Mouse (Mus musculus) gastrocnemius, adult 8-10 months (tissue): ENCODE measurements around the gene Pced1b. TPM values are rescaled to one million over a fixed set of nuclear protein-coding genes. Genes with fewer than 3 reads are reported as not detected.
"Not testable (repeated sequence)": the region's sequence is repeated elsewhere in the genome, so short reads cannot be mapped to it uniquely, and the experiment has no call there.

Source experiments
- DNase-seq, 2 experiments: peaks; one replicate each; pipeline ENCODE4 v3.0.0; 2022; ENCODE audit warnings: low spot score in 2 of 2
- total RNA-seq, 4 experiments: library from RNA; stranded (reverse); gene quantifications; 2 replicates each; pipeline ENCODE4 v1.2.4; 2022

Pced1b gene
- total RNA-seq, 4 experiments from 2014 or later, result 0.51 to 1.6 (median 0.81) TPM

DNA sequence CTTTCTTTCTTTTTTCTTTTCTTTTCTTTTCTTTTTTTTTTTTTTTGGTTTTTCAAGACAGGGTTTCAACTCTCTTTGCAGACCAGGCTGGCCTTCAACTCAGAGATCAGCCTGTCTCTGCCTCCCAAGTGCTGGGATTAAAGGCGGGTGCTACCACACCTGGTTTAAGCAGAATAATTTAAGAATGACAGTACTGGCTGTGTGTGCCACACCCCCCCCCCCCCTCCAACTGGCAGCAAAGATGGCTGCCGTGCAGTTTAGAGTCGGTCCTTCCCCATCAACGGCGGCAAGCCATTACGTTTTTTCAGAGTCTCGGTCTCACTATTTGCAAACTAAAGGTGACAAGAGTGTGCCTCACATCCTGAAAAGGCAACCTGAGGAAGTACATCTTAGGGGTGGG, 124.0 kb downstream of the Pced1b start:
- DNase-seq, result no peak

DNA sequence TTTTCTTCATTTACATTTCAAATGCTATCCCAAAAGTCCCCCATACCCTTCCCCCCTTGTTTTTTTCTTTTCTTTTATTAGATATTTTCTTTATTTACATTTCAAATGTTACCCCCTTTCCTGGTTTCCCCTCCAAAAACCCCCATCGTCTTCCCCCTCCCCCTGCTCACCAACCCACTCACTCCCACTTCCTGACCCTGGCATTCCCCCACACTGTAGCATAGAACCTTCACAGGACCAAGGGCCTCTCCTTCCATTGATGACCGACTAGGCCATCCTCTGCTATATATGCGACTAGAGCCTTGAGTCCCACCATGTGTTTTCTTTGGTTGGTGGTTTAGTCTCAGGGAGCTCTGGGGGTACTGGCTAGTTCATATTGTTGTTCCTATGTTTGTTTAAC, 125.1 kb downstream of the Pced1b start:
- DNase-seq, result not testable (repeated sequence)

DNA sequence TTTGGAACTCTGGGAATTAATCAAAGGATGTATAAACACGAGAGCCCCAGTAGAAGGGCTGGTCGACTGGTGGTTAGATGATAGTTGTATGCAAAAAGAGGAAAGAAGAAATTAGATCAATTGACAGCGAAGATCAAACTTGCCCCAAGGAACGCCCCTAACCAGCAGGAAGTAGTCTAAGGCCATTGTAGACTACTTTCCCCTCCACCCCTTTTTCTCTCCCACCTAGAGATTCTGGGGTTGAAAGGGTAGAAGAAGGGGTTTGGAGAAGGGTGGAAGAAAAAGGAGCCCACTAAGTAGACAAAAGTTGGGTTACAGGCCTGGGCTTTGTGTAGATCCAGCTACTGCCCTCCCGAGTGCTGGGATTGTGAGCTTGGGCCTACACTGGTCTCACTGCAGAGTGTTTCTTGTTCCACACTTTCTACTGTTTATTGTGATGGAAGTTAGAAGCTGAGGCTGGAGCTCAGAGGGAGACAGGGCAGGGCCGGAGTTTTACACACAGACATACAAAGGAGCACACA, 125.8 kb downstream of the Pced1b start:
- DNase-seq, result no peak

DNA sequence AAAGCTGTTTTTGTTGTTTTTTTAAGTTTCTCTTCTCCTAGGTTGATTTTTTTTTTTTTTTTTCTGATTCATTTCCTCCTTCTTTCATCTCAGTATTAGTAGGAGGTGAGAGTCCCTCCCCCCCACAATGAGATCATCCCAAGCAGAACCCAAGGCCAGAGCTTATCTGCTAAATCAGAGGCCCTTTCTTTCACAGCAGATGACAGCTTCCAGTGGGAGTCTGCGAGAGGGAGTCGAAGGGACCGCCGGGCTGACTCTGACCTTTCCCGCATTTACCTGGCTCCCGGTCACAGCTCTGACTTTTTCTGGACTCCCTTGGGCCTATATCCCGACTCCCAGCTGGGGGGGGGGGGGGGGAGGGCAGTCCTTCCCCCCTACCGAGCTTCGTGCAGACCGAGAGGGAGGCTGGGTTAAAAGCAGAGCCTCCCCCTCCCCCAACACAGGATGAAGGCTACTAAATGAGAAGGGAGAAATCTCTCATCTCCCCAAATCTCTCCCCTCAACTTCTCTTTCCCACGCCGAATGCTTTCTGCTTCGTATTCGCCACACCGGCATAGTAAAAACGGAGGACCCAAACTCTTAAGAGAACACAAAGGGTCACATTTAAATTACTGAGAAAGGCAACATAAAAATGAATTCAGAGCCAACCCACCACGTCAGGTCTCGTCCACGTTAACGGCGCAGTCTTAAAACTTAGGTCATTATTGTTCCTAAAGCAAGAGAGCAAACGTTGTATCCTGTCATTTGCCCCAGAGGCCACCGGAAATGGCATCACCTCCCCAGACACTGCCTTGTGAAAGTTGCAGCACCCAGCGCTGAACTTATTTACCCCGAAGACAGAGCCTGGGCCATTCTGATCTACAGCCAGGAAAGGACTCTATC, 126.5 kb downstream of the Pced1b start:
- DNase-seq, result no peak

DNA sequence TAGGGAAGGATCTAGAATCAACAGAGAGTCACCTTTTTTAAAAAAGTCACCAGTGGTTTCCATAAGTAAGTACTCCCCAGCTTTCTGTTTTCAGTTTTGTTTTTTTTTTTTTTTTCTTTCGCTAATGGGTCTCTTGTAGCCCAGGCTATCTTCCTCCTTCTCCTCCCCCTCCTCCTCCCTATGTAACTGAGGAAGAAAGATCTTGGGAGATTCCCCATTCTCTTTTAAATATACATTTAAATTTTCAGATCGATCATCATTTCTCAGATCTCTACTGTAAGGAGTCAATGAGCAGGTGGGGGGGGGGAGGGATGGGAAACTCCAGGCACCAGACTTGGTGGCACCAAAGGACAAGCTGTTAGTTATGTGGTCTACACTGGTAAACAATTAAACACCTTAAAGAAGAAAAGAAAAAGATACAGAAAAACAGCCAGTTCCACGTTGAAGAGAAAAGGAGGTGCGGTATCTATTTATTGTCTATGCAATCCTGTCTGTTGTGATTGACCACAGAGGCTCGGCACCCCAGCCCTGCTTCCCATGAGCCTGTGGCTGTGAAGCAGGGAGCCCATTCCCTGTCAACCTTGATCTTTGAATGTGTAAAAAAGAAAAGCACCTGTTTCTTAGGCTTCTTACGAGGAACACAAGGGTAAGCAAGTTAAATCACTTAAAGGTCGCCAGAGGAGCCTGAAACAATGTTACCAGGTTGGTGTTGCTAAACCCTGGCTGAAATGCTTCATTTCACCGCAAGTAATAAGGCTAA, 127.4 kb downstream of the Pced1b start:
- DNase-seq, result no peak

DNA sequence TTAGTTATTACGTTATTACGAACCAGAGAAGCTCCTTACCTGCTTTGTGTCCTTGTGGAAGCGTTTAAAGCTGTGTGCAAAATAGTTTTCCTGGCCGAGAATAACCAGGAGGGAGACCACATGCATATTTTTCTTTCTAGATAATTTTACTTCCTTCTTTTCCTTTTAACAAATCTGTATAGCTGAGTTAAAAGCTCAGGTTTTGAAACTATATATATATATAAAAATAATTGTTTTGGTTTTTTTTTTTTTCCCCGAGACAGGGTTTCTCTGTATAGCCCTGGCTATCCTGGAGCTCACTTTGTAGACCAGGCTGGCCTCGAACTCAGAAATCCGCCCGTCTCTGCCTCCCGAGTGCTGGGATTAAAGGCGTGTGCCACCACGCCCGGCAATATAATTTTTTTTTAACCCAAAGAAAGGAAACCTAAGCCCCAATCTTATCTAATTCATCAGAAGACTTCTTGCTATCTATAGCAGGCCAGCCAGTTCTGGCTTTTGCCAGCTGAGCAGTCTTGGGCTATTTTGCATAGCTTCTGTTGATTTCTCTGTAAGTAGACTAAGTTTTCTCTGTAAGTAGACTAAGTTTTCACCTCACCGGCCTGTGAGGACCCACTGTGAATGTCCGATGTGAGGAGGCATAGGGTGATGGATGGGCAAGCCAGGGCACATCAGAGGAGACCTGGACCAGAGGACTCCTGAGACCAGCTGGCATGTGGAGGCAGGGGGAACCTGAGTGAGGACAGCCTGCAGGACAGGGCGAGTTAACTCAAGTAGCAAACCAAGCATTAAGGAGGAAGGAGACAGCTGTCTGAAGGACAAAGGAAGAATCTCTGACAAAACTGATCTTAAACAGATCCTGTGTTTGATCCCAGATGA, 128.2 kb downstream of the Pced1b start:
- DNase-seq, result no peak

GRCm38 (mm10) chr15:97376081-97376742, 129.3 kb downstream of the Pced1b start:
- DNase-seq, result no peak

GRCm38 (mm10) chr15:97376792-97377222, 129.9 kb downstream of the Pced1b start:
- no peak for DNase-seq

DNA sequence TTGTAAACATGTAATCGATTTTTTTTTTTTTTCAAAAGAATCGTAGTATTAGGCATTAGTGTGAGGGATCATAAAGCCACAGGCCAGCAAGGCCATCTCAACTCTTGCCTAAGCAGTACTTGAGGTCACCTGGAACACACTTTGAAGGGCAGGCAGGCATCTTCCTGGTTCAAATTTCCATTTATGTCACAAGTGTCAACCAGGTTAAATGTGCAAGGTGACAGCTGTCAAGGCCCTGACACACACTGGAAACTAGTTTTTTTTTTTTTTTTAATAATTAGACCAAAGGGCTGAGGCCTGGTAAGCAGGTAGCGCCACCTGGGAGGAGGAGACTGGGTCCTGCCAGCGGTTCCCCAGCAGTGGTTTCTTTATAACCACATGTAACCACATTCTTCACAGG, 131.2 kb downstream of the Pced1b start:
- no peak for DNase-seq

DNA sequence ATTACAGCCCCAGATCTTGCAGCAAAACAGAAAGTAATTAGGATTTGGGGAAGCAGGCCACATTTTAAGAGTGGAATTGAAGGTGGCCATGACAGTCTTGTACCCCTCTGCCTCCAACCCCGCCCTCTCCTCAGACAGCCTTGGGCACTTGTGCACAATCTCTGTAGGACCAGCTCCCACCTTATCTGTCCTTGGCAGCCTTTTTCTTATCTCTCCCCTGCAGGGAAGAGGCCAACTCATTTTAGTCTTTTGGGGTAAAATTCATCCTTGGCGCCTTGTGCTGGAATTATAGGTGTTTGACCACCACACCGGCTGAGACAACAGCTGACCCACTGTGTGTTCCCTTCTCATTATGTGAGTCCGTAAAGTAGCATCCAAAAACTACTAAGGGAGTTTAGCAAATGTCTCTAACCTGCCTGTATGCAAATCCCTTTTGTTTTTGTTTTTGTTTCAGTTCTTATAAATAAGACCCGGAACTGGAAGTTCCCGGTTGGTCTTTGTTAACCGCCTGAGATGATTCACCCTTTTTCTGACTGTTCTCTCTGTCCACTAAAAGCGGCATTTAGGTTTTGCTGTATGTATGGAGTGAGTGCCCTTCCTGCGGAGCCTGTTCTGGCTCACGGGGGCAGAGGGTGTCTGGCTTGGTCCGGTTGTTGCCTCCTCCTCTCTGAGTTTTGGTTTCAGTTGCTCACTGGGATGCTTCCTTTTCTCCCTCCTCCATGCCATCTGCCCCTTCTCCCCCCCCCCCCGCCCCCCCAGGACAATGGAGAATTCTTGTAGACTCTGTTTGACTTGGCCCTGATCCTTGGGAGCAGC, 132.8 kb downstream of the Pced1b start:
- DNase-seq, result no peak

- DNase-seq, result no peak
These were observed 135.7 kb downstream of the Pced1b start for GRCm38 (mm10) chr15:97382567-97382966.

DNA sequence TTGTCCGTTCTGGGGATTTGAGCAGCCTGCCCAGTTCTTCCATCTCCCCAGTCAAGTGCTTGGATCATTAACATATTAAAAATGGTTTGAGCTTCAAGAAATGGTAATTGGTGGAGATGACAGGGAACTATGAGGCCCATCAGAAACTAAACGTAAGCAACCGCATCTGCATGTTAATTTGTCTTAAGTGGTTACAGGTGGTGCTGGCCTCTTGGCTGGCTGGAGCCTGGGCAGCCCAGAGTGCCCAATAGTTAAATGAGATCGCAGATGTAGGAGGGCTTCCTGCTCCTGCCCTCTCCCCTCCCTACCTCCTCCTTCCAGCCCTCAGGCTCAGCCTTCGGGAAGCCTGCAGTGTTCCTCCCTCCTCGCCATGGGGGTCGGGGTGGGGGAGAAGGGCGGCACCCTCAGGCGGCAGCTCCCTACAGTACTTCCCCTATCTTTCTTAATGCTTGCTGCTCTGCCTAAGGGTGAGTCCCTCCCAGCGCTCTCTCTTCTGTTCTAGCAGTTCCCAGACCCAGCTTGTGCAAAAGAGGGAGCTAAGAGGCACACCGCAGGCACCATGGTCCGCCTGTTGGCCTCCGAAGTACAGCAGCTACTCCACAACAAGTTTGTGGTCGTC, 136.7 kb downstream of the Pced1b start:
- DNase-seq, result no peak

GRCm38 (mm10) chr15:97384170-97385018, 137.5 kb downstream of the Pced1b start:
- no peak for DNase-seq

GRCm38 (mm10) chr15:97385174-97385573, 138.3 kb downstream of the Pced1b start:
- not testable (repeated sequence) for DNase-seq

DNA sequence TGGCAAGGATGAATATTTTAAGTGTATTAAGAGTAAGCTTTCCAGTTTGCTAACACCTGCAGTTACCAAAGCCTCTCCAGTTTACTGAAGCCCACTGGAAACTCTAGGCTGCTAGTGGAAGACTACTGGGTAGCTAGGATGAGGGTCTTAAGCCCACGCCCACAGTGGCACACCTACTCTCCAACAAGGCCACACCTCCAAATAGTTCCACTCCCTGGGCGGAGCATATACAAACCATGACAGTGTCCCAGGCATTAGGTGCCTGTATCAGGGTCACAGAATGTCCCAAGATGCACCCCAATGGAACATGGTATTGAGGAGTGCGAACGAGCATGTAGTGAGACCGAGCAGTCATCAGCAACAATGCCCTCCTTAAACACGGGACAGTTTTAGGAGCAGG, 140.9 kb downstream of the Pced1b start:
- no peak for DNase-seq

DNA sequence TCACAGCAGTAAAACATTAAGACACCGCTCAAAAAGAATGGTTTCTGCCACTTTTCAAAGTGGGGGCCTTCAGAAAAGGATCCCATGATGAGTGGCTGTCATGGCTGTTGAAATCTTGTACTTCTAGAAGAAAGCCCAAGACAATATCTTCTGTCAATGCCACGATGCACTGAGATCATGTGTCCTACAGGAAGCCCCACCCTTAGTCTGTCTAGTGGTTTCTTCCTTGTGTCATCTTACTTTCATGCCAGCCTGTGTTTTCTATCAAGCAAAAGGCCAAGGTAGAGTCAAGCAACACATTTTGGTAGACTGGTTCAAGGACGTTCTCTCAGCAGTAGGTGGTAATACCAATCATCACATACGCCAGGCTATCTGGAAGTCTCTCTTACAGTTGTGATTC, 142.7 kb downstream of the Pced1b start:
- DNase-seq, result no peak

DNA sequence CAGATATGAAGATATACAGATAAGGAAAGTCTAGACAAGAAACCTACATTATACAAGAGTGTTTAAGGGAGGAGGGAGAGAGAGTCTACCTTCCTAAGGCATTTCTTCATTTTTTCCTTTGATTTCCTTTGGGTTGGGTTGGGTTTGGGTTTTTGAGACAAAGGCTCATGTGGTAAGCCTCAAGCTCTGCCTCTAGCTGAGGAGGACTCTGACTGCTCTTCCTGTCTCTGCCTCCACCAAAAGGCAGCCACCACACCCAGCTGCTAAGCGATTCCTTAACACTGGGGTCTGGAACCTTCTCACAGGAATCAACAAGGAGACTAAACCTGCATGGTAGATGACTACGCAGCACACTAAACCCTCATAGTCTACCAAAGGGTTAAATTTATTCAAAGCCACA, 143.9 kb downstream of the Pced1b start:
- DNase-seq, result no peak

GRCm38 (mm10) chr15:97391436-97391835, 144.5 kb downstream of the Pced1b start:
- no peak for DNase-seq

GRCm38 (mm10) chr15:97394561-97394960, 147.7 kb downstream of the Pced1b start:
- no peak for DNase-seq
